Mouse (Mus musculus) macrophage (primary cell): ENCODE measurements around the gene Spire2. TPM values are rescaled to one million over a fixed set of nuclear protein-coding genes. Genes with fewer than 3 reads are reported as not detected.
A peak's percentile ranks its signal among the peaks of the same experiment; 100 is the strongest.

Experiments
- H3K27ac ChIP-seq: fragments of 350-480 bp; formaldehyde crosslinking; 2 replicates; pipeline ENCODE4 v1.9.0; 2021
- H3K36me3 ChIP-seq: fragments of 350-480 bp; formaldehyde crosslinking; 2 replicates; pipeline ENCODE4 v1.9.0; 2021; ENCODE audit errors: inconsistent target
- H3K4me3 ChIP-seq: fragments of 350-480 bp; formaldehyde crosslinking; 2 replicates; pipeline ENCODE4 v1.9.0; 2021; ENCODE audit errors: inconsistent target
- H3K79me2 ChIP-seq: fragments of 350-480 bp; formaldehyde crosslinking; 2 replicates; pipeline ENCODE4 v1.9.0; 2021; ENCODE audit errors: inconsistent target
- WGBS: methylation state at CpG from one replicate; pipeline ENCODE4 v1.1.7; 2026; ENCODE audit warnings: inconsistent platforms; ENCODE audit not compliant: missing documents; 5-methylcytosine and 5-hydroxymethylcytosine counted together
- polyA plus RNA-seq: library from polyadenylated mRNA; stranded (reverse); fragments of 250-400 nt; gene quantifications from 3 replicates; pipeline ENCODE4 v1.2.4, GENCODE M21; 2018; ENCODE audit warnings: inconsistent platforms

Spire2 gene
- polyA plus RNA-seq, 1 experiment from 2014 or later: not detected

- Histone ChIP-seq H3K27ac (no peak overlapping the region), H3K36me3 (no peaks in the 10 kb centered on the region), H3K79me2 (no peaks in the 10 kb centered on the region), H3K4me3 (no peak overlapping the region)
- WGBS: 27% methylated on average over 7 of the region's 7 CpGs
These were observed 12.9 kb upstream of the Spire2 start for GRCm38 (mm10) chr8:123319522-123320164.

- Histone ChIP-seq H3K36me3 (no peaks in the 10 kb centered on the region), H3K27ac (no peak overlapping the region), H3K79me2 (no peaks in the 10 kb centered on the region), H3K4me3 (no peak overlapping the region)
- 96% methylated on average over 2 of the region's 2 CpGs for WGBS
These were observed 4.0 kb upstream of the Spire2 start for GRCm38 (mm10) chr8:123328552-123328951.

DNA sequence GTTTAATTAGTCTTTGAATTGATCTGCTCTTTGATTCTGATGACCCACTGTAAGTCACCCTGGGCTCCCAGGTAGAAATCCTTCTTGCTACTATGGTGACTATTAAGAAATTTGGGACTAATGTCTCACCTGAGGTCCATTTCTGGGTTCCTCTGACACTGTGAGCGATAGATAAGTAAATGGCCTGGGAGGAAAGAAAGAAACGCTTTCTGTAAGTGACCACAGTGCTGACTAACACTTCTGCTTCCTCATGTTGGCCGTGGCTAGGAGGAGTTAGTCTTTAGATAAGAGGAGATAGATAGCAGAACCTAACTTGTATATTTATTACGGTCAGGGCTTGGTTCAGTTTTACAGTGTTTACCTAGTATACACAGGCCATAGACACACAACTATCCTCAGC, 3.2 kb upstream of the Spire2 start:
- Histone ChIP-seq H3K79me2 (no peaks in the 10 kb centered on the region), H3K27ac (no peak overlapping the region), H3K4me3 (no peak overlapping the region), H3K36me3 (no peaks in the 10 kb centered on the region)
- 8% methylated on average over 4 of the region's 4 CpGs for WGBS

DNA sequence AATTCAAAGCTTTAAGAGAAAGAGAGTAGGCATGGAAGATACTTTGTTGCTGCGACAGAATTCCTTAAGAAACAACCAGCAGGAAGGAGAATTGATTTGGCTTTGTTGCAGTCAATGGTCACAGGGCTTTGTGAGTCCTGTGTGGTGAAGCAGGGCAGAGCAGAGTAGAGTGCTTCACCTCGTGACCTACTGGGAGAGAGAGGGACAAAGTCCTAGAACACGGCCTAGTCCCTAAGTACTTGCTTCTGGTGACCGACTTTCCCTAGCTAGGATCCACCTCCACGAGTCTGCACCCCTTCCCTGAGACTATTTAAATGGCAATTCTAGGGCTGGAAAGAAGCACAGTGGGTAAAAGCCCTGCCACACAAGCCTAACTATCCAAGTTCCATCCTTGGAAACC, 2.6 kb upstream of the Spire2 start:
- H3K79me2 ChIP-seq: no peaks in the 10 kb centered on the region
- no peak overlapping the region for H3K27ac ChIP-seq
- whole genome bisulfite sequencing: 90% methylated on average over 5 of the region's 5 CpGs
- no peak overlapping the region for H3K4me3 ChIP-seq
- H3K36me3 ChIP-seq: no peaks in the 10 kb centered on the region

DNA sequence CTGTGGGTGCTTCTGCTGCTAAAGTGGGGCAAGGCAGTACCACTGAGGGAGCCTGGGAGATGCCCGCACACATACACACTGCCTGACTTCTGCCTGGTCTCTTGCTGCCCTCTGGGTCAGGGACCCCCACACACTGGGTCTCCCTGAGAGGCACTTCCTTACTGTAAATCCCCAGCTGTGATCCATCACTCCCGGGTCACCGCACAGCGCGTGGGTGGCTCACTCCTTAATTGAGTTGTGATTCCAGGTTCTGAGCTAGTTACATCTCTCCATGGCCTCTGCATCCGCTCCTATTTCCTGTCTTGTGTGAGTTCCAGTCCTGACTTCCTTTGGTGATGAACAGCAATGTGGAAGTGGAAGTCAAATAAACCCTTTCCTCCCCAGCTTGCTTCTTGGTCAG, 1.8 kb upstream of the Spire2 start:
- H3K27ac ChIP-seq: no peak overlapping the region
- no peak overlapping the region for H3K4me3 ChIP-seq
- H3K79me2 ChIP-seq: no peaks in the 10 kb centered on the region
- 47% methylated on average over 6 of the region's 6 CpGs for WGBS
- H3K36me3 ChIP-seq: no peaks in the 10 kb centered on the region

- H3K4me3 ChIP-seq: no peak overlapping the region
- 78% methylated on average over 2 of the region's 2 CpGs for WGBS
- H3K79me2 ChIP-seq: no peaks in the 10 kb centered on the region
- H3K27ac ChIP-seq: no peak overlapping the region
- no peaks in the 10 kb centered on the region for H3K36me3 ChIP-seq
These were observed 1.2 kb upstream of the Spire2 start for GRCm38 (mm10) chr8:123331301-123331700.

- Histone ChIP-seq H3K79me2 (no peaks in the 10 kb centered on the region), H3K27ac (no peak overlapping the region), H3K36me3 (no peaks in the 10 kb centered on the region), H3K4me3 (no peak overlapping the region)
- WGBS: 58% methylated on average over 8 of the region's 8 CpGs
These were observed 703 bp upstream of the Spire2 start for GRCm38 (mm10) chr8:123331810-123332209.

GRCm38 (mm10) chr8:123333091-123333587, 626 bp downstream of the Spire2 start:
- no peak overlapping the region for H3K4me3 ChIP-seq
- H3K36me3 ChIP-seq: no peaks in the 10 kb centered on the region
- WGBS: 19% methylated on average over 21 of the region's 21 CpGs
- no peaks in the 10 kb centered on the region for H3K79me2 ChIP-seq
- no peak overlapping the region for H3K27ac ChIP-seq

GRCm38 (mm10) chr8:123333864-123334263, 1.4 kb downstream of the Spire2 start:
- no peaks in the 10 kb centered on the region for H3K79me2 ChIP-seq
- WGBS: 31% methylated on average over 7 of the region's 7 CpGs
- no peaks in the 10 kb centered on the region for H3K36me3 ChIP-seq
- H3K27ac ChIP-seq: no peak overlapping the region
- H3K4me3 ChIP-seq: no peak overlapping the region

DNA sequence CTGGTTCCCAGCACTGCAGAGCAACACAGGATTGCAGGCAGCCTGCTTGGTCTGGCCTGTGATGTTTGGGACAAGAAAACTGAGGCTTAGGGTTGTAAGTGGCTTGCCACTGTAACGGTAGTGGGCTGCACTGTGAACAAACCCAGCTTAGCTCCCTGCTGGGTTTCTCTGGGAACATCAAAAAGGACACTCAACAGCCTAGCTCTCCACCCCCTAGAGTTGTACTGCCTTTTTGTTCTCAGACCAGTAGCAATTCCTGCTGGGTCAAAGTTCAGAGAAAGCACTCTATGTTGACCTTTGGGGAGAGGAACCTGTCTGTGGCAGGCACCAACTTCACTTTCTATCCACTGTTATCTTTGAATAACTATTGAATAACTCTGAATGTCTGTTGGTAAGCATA, 2.0 kb downstream of the Spire2 start:
- WGBS: 40% methylated on average over 1 of the region's 1 CpGs
- Histone ChIP-seq H3K27ac (no peak overlapping the region), H3K79me2 (no peaks in the 10 kb centered on the region), H3K36me3 (no peaks in the 10 kb centered on the region), H3K4me3 (no peak overlapping the region)

GRCm38 (mm10) chr8:123337475-123337874, 5.0 kb downstream of the Spire2 start:
- Histone ChIP-seq H3K4me3 (no peak overlapping the region), H3K36me3 (no peaks in the 10 kb centered on the region), H3K27ac (no peak overlapping the region), H3K79me2 (no peaks in the 10 kb centered on the region)
- WGBS: 84% methylated on average over 3 of the region's 3 CpGs

GRCm38 (mm10) chr8:123340071-123340470, 7.6 kb downstream of the Spire2 start:
- H3K27ac ChIP-seq: no peak overlapping the region
- H3K36me3 ChIP-seq: no peaks in the 10 kb centered on the region
- no peaks in the 10 kb centered on the region for H3K79me2 ChIP-seq
- H3K4me3 ChIP-seq: no peak overlapping the region
- WGBS: 94% methylated on average over 4 of the region's 4 CpGs

- H3K4me3 ChIP-seq: no peak overlapping the region
- H3K79me2 ChIP-seq: no peaks in the 10 kb centered on the region
- H3K27ac ChIP-seq: no peak overlapping the region
- WGBS: 75% methylated on average over 27 of the region's 27 CpGs
- no peaks in the 10 kb centered on the region for H3K36me3 ChIP-seq
These were observed 8.8 kb downstream of the Spire2 start for GRCm38 (mm10) chr8:123341040-123342015.

- H3K36me3 ChIP-seq: no peaks in the 10 kb centered on the region
- peak overlapping the region; percentile 34; the same call in 1 of the 2 replicates for H3K27ac ChIP-seq
- WGBS: 25% methylated on average over 7 of the region's 8 CpGs
- H3K79me2 ChIP-seq: no peaks in the 10 kb centered on the region
- H3K4me3 ChIP-seq: no peak overlapping the region
These were observed 9.7 kb downstream of the Spire2 start for GRCm38 (mm10) chr8:123342253-123342652.

DNA sequence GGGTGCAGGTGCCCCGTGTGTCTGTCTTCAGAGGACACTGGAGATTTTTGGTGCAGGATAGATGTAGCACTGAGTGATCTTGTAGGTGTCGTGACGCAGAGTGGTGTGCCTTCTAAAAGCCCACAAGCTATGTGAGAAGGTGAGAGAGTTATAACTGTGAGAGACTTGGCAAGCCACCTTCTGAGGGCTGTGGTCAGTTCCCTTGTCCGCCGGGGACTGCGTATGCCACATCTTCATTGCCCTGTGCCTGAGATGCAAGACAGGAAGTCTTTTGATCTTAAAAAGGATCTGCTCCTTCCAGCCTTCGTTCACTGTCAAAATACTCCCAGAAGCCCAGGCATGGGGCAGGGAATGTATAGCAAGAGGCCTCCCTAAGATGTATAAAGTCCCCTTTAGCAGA, 10.4 kb downstream of the Spire2 start:
- H3K27ac ChIP-seq: peak overlapping the region; percentile 34; the same call in 1 of the 2 replicates
- H3K79me2 ChIP-seq: no peaks in the 10 kb centered on the region
- no peaks in the 10 kb centered on the region for H3K36me3 ChIP-seq
- 19% methylated on average over 7 of the region's 7 CpGs for WGBS
- H3K4me3 ChIP-seq: no peak overlapping the region
